Mouse (Mus musculus) common myeloid progenitor, adult 5-6 weeks (primary cell): ENCODE measurements around the gene Prpf8. TPM values are rescaled to one million over a fixed set of nuclear protein-coding genes. Genes with fewer than 3 reads are reported as not detected.

ENCODE experiments used
- ATAC-seq: replicated peaks from 2 replicates; pipeline ENCODE4 v1.8.0; 2016; ENCODE audit warnings: low read depth, mild to moderate bottlenecking, moderate TSS enrichment, inconsistent platforms; ENCODE audit not compliant: poor library complexity, severe bottlenecking
- total RNA-seq: library from RNA; stranded (forward); fragments of 200-1000, 187-1606 nt; gene quantifications from 2 replicates; pipeline ENCODE4 v1.2.3, GENCODE M21; 2017

Prpf8 gene
- total RNA-seq, 1 experiment from 2014 or later = 156 TPM

DNA sequence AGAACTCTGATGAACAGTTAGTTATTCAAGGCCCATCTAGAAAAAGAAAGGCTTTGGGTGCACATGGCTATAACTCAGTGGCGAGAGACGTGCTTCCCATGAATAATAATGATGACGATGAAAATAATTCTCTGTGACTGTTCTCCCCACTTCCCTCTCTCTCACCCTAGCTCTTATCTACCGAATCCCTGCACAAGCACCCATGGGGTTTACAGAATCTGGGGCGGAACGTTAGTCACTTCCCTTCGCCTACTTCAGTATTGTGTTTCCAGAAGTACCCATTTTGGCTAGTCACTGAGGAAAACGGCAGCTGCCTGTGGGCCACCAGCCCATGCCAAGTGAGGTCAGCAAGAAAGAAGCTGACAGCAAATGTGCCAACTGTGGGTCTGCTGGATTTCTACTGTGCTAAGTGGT, 28.0 kb upstream of the Prpf8 start:
- peak; percentile 6; the same call in 1 of the 2 replicates for ATAC-seq

DNA sequence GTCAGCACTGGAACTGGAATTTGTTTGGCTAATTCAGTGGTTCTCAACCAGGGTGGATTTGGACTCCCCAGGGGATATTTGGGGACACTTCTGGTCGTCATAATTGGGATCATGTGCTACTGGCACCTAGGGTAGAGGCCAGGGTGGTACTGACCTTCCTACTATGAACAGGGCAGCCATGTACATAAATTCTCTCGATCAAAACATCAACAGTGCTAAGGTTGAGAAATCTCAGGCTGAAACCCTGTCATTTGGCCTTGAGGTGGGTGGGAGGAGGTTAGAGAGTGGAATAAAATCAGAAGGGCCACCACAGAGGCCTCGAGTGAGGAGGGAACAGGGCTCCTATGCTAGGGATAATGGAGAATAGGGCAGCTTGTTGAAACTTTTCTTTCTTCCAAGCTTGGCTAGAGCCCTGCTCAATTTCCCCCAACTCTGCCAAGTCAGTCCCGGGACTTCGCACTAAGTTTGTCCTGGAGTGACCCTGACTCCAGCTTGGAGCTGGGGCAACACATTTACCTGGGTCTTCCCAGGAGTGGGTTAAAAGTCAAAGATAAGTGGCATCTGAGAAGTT, 27.4 kb upstream of the Prpf8 start:
- ATAC-seq = no peak

DNA sequence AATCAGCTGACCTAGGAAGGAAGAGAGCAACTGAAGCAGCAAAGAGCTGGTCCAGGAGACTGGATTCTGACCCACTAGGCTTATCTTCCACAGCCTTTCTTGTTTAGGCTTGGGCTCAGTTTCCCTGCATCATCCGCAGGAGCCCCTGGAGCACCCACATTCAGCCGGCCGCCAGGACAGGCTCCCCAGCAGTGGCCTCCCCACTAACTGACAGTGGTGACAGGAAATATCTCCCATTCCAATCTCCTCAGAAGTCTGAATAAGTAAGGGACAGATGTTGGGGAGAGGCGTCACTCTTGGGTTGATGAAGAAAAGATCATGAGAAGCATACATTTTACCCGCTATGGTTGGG, 26.9 kb upstream of the Prpf8 start:
- no peak for ATAC-seq

DNA sequence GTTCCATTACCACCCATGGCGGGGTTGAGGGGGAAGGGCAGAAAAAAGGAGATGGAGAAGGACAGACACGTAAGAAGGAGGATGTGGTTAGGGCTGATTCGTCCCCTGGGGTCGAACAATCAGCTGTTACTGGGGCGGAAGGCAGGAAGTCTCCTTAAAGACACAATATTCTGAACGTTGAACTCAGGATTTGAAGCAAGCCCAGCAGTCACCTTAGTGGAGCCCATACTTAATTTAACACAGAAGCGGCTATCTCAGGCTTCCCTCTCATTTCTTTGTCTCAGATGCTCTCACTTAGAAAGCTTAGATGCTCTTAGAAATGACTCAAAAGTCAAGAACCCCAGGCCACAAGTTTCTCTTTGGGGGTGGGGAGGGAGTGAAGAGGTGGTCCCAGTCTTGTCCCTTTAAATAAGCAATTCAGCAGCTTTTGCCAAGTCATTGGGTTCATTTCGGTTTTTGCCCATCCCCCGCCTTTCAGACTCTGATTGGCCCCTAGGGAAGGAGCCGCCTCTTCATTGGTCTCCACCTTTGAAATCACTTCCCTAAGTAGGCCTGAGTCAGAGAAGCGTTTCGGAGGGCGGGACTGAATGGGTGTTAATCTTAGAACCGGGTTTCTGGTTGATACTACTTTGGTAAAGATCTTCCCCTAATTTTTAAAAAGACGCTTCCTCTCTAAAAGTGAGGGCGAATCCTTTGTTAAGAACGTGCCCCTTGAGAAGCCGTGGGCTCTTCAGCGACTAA, 26.3 kb upstream of the Prpf8 start:
- ATAC-seq = peak; percentile 51

DNA sequence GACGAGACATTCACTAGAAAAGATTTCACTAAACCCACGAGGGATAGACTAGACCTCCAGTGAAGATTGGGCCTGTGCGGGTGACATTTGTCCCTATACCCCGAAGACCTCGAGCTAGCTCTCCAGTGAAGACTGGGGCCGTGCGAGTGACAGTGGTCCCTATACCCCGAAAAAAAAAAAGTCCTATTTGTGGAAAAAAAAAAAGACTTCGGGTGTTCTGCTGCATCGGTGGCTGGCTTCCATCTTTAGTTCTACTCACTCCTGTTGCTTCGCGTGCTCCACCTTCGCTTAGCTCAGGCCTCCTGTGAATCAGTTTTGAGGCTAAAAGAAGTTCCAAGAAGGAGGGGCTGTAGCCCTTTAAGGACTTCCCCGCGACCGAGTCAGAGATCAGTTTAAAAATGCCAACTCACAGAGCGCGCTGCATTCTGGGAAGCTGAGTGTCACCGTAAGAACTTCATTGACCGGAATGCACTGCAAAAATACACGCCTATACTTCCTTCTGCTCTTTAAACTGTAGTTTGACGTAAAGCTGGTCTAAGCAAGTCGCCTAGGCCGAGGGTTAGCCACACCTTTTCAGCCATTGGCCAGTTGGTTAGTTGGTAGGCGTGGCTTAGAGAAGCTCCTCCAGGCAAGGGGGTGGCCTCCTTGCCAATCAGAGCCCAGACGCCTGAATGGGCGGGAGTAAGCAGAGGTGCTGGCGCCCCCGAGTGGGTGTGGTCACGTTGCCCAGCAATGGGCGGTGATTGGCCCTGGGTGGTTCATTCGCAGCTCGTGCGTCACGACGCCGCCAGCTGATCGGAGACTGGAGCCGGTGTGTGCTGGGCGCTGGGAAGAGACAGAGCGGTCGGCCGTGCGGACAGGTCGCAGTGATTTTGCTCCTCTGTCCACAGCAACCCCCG, 25.5 kb upstream of the Prpf8 start, which contains the start of gene Tlcd2:
Gene Tlcd2, plus strand, starts transcription at position 872 of the 899 bp plus-strand sequence.
- peak; percentile 77 for ATAC-seq

DNA sequence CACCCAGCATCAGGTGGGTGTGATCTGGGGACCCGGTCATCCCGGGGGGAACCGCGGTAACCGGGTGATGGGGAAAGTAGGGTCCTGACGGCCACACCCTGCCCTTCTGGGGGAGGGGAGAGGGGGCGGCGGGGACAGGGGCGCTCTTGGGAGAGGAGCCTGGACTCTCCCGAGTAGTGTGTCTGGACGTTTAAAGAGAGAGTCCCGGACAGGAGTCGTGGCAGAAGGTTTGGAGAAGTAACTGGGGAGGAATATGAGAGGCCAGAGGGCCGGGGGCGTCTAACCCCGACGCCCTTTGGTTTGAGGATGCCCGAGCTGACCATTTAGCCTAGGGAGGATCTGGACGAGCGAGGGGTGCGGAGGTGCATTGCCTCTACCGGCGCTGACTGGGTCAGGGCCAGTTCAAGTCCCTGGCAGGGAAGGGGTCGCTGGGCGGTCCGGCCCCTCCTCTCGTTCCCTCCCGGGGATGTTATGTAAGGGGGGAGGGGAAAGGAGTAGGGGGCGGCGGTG, 24.8 kb upstream of the Prpf8 start:
- no peak for ATAC-seq

DNA sequence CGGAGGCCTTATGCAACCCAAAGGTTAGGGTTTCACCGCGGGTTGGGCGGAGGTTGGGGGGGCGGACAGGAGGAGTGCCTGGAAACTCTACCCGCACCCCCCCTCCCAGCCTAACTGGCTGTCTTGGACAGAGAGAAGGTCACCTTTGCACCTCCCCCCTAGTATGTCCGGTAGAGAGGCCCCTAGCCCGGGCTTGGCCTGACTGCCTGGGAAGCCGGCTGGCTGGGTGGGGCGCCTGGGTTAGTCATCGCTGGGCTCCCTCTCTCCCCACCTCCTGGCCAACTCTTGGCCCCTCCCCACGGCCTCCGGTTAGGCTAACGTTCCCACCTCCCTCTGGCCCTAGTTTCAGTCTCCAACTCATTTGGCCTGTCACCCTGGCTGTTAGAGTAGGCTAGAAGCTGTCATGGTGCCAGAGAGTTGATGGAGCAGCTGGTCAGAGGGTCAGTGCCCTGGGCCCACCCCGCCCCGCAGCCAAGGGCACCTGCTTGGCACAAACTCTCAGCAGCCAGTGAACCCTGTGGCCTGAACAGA, 24.3 kb upstream of the Prpf8 start:
- no peak for ATAC-seq

DNA sequence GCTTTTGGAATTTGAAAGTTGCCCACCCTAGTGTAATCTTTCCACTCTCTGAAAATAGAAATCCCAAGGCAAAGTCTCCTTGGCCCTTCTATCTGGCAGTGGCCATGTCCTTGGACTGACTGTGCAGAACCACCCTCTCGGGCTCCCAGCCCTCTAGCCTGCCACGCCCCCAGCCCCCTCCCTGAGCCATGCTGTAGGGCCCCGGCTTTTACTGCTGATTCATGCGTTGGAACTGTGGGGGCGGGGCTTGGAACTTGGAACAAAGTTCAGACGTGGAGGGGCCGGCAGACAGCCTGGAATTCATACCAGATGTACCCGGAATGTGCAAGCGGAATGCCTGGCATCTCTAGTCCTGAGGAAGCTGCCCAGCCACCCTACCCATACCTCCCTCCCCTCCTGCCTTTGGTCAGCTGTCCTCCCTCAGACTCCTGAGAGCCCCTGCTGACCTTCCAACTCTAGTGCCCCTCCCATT, 23.7 kb upstream of the Prpf8 start:
- ATAC-seq = no peak

DNA sequence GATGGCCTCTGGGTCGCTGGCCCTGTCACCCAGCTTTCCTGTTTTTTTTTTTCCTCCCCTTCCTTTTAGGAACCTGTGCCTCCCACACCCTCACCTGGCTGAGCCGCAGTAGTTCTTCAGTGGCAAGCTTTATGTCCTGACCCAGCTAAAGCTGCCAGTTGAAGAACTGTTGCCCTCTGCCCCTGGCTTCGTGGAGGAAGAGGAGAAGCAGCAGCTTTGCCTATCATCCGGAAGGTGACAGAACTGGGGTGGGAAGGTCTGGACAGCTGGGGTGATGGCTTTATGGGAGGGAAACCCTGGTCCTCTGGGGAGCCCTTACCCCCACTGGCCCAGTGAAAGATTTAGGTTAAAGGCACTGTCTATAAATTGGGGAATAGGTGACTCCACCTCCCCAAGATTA, 23.0 kb upstream of the Prpf8 start:
- no peak for ATAC-seq

DNA sequence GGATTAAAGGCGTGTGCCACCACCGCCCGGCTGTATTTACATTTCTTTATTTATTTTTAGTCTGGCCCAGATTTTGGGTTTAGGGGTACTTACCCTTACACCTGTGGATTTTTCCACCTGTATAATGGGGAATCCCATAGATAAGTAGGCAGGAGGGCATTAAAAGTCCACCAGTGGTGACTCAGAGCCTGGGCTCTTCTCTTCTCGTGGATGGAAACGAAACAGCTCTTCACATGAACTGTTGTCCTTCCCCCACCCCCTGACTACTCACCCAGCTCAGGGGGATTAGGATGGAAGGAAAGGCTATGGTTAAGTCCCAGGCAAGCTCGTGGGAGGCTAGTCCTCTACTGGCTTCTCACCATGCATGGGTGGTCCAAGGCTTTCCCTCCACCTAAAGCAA, 22.2 kb upstream of the Prpf8 start:
- ATAC-seq = no peak

DNA sequence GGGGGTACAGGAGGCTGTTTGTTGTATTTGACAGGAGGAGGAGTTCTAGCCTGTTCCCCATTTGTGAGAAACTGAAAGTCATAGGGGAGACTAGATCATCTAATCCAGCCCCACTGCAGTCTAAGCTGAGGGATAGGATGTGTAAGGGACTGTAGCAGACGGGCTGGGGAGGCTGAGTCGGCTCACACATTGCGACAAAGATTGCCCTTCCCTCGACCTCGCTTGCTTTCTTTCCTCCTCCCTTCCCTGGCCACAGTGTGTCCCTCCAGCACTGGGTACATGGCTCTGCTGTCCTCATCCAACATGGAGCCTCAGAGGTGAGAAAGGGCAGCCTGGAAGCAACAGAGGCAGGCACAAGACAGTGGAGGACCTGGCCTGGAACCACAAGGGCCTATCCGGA, 21.6 kb upstream of the Prpf8 start:
- ATAC-seq = no peak

DNA sequence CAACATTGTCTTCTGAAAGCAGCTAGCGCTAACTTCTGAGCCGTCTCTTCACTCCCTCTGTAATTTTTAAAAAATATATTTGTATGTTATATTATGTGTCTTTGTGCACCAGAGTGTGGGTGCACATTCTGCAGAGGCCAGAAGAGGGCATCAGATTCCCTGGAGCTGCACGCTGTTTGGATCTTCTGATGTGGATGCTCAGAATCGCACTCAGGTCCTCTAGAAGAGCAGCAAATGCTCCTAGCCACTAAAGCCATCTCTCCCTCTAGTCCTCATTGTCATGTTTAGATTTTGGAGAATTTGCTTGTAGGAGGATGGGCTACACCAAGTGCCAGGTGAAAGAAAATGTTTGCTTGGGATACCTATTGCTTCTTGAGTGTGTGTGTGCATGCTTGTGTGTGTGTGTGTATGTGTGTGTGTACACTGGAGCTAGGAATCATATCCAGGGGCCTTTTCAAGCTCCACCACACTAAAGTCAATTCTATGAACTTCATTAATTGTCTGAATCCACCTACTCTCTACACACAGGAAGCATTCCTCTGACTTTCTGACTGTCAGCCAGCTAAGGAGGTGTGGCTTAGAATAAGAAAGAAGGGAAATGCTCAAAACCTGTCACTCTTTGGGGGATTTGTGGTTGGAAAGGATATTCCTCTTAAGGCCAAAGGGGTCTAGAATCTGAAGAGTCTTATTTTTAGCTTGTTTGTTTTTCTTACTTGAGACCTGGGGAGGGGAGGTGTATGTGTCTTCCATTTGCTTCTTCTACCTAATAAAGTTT, 19.7 kb upstream of the Prpf8 start:
- ATAC-seq = no peak

DNA sequence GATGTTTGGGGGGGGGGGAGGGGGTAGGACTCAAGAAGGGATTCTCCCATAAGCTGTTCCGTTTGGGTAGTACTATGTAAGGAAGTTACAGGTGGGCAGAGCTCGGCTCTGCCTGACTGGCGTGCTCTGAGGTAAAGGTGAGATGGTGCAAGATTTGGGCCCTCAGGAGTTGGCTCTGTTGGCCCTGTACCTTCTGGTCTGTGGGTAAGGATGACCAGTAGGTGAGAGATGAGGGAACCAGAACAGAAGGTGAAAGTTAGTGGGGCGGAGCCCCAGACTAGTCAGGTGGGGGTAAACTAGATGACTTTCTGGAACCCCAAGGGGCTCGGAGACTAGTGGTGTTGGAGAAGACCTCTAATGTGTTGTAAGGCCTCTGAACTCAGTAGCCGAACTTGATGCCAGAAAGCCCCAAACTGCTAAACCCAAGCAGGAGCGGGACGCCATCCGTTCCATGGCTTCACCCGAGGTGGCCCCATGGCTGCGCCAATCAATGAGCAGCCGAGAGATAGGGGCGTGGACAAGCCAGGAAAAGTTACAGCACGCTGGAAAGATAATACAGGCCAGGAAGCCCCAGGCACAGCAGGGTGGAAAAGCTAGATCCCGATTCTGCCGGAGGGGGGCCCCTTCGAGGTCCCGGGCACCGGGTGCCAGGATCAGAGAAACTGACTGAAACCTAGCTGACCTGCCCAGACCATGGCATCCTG, 19.0 kb upstream of the Prpf8 start:
- peak; percentile 73 for ATAC-seq

DNA sequence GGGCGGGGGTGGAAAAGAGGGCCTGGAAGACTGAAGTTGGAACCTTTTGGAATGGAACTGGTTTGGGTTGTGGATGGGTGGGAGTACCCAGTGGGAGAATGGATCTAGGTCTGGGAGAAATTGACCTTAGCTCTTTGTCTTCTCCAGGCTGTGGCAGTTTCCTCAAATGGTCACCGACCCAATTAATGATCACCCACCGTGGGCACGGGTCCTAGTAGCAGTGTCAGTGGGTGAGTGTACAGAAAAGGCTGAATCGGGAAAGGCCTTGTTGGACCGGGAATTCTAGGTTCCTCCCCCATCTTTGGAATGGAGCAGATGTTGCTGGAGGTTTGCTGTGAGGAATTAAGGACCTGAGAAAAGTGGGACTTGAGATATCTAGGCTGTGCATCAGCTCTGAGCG, 18.2 kb upstream of the Prpf8 start:
- no peak for ATAC-seq

DNA sequence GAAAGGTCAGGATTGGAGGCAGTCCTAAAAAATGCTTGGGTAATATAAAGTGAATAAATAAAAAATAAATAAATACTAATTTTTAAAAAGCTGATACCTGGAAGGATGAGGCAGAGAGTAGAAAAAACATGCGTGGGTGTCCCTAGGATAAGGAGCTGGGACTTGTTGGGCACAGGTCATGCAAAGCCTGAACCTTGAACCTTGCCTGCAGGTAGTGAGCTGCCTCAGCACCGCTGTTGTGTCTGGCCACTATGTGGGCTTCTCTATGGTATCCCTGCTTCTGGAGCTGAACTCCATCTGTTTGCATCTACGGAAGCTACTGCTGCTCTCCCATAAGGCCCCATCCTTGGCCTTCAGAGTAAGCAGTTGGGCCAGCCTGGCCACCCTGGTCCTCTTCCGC, 17.4 kb upstream of the Prpf8 start:
- ATAC-seq = no peak

DNA sequence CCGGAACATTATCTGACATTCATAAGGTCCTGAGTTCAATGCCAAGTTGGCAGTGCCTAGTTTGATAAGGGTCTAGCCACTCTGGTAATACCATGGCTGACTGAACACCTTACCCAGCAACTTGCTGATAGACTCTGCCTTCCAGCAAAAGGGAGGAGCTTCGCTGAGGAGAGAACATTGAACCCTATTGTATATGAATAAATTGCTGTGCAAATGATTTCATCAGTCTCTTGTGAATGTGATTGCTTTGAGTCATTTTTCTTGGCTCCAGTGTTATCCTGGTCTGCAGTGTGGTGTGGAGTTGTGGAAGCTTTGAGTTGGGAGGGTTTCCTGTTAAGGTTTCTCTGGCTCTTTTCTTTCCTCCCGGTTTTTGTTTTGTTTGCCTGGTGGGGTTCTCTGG, 15.9 kb upstream of the Prpf8 start:
- ATAC-seq = no peak

DNA sequence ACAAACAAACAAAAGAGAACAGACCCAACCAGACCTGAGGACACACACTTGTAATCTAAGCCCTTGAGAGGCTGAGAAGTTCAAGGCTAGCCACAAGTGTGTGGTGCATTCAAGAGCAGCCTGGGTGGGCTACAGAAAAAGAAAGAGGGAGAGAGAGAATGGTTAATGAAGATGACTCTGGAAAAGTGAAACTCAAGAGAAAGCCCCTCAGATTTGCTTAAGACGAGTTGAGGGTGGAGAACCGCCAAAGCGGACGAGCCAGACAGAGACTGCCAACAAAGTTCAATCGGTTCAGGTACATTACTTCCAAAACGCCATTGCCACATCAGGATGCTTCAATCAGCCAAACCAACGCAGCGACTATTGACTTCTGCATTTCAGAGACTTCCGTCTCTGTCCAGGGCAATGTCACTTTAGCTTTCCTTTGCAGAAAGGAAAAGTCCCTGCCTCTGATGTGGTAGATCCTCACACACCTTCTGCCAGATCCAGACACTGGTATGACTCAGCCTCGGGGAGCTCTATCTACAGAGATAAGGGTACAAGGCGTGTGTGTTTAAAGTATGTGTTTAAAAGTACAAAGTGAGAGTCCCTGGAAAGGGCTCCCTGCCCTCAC, 14.0 kb upstream of the Prpf8 start:
- ATAC-seq = 0 out of 2 replicates have a peak, but pooled peaks have one; percentile 4

DNA sequence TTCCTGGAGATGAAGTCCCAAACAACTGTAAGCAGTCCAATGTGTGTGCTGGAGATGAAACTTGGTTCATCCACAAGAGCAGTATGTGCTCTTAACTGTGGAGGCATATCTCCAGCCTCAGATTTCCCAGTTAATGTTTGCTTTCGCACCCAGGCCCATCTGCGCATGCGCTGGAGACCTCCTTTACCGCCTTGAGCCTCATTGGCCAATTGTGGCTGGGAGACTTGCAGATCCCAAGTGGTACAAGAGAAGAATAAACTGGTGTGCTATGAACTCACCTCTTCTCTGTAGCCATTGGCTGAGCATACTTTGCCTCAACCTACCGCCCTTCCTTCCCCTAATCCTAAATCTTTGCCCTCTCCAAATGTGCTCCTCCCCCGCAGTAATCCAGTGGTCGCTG, 13.2 kb upstream of the Prpf8 start:
- no peak for ATAC-seq

DNA sequence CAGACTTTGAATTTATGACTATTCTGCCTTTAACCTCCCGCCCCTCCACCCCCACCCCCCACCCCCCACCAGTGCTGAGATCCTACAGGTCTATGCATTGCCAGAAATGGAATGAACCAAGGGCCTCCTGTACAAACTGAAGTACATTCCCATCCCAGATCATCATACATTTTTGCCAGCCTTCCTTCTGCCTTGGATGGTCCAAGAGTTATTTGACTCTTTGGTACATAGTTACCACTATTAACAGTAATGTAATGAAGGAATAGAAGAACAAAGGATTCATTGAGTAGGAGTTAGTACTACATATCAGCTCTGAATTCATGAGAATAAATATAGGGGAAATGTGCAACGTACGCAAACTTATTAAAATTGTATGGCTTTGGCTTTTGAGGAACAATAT, 424 bp upstream of the Prpf8 start:
- ATAC-seq = no peak
